Mouse (Mus musculus) left cerebral cortex, postnatal 25 days (tissue): ENCODE measurements at regions not wholly inside any gene's neighbourhood (a gene's known extent, or its start where the extent isn't known, plus 50 kb on each side); places are given as distances from the start of the nearest gene placed in this dataset.

Source experiments
- DNase-seq, 2 experiments: peaks; one replicate each; pipeline ENCODE4 v3.0.0; 2022; ENCODE audit warnings: low spot score in 2 of 2, mixed read lengths in 1 of 2
- intact Hi-C: fragments of 180-260 bp; cut with DNase I; formaldehyde crosslinking; loops from one replicate; pipeline ENCODE4 v1.15.1; 2025

DNA sequence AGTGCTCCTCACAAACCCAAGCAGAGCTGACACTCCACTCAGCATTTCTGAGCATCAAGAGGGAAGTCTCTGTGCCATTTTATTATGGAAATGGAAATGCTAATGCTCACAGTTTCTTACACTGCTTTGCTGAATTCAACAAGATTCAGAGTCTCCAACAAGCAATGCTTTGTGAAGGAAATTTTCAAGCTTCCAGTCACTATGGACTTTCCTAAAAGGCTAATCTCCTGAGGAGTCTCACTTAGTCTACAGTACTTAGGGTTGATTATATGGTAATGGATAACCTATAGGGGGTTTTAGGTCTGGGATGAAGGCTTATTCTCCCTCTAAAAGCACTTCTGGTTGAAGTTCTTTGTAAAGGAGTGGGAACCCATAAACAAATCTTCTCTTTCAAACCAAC is 1805.9 kb upstream of the Igfbp7 start:
- intact Hi-C loops, result no loop called here
- DNase-seq, result no peak

DNA sequence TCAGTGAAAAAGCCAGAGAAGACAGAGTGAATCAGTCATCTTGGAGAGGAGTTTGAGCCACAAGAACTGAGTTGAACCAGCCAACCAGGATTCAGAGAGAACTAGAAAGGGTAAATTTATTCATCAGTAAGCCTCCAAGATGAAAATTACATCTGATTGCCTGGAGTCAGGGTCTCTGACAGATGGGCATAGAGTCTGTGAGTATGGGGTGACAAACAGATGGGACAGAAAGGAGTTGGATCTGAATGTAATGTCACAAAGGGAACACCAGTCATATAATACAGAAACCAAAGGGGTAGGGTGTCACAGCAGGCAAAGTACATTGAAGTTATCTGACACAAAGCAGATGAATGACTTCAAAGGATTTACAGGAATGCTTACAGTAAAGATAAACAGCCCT is 1778.8 kb upstream of the Igfbp7 start:
- DNase-seq, result no peak
- intact Hi-C loops, result loop anchor here (5.0 kb wide), 1 partner anchor 1136 kb away; no protein-coding TSS in a partner anchor
